Mouse (Mus musculus): ENCODE data around the gene Cgref1. TPM values are rescaled to one million over a fixed set of nuclear protein-coding genes. Genes with fewer than 3 reads are reported as not detected.

The Cgref1 gene
- total RNA-seq, 2 experiments from 2014 or later: 2.8 to 5.1 TPM

DNA sequence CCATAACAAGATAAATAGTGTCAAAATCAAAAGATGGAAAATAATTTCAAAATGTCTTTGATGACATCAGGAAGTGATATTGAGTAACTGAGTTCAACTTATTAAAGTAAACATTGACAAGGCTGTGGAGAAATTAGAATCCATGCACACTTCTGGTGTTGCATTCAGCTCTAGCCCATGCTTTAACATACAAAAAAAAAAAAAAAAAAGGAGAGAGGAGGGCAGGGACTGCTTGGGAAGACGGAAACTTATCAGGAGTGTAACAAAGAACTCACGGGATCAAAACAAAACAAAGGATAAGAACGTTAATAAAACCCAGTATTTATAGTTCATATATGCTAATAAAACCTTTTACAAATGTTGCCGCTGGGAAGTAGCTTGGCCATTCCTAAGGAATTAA lies 59.2 kb downstream of the Cgref1 start:
- DNase-seq: no peak

Other genes with a start within 250 kb of the Cgref1 start
- gene Dpysl5, start 234.0 kb downstream of the Cgref1 start, total RNA-seq (2021): 1 to 10 TPM; 4.5 to 8.8 TPM
- 10 to 100 TPM; 35.9 to 47.4 TPM for gene Mapre3, start 130.9 kb downstream of the Cgref1 start, total RNA-seq (2021)
- 10 to 100 TPM; 49.4 to 50.4 TPM for gene Tmem214, start 77.6 kb downstream of the Cgref1 start, total RNA-seq (2021)
- gene Agbl5, start 56.9 kb downstream of the Cgref1 start, total RNA-seq (2021): 10 to 100 TPM; 12.4 to 17.0 TPM
- 100 to 1,000 TPM; 208 to 219 TPM for gene Ost4, start 37.8 kb downstream of the Cgref1 start, total RNA-seq (2021)
- 10 to 100 TPM; 60.0 to 63.4 TPM for gene Emilin1, start 32.2 kb downstream of the Cgref1 start, total RNA-seq (2021)
- 10 to 100 TPM; 64.3 to 89.4 TPM for gene Khk, start 24.2 kb downstream of the Cgref1 start, total RNA-seq (2021)
- gene Preb, start 14.8 kb upstream of the Cgref1 start, total RNA-seq (2021): 100 to 1,000 TPM; 110 to 118 TPM
- gene Tcf23, start 23.1 kb upstream of the Cgref1 start, total RNA-seq (2021): under 1 TPM; 0.39 to 0.99 TPM
- gene Atraid, start 102.7 kb upstream of the Cgref1 start, total RNA-seq (2021): 100 to 1,000 TPM; 123 to 129 TPM
- gene Slc5a6, start 103.3 kb upstream of the Cgref1 start, total RNA-seq (2021): 10 to 100 TPM; 14.1 to 16.0 TPM
- 10 to 100 TPM; 29.3 to 41.2 TPM for gene Cad, start 109.2 kb upstream of the Cgref1 start, total RNA-seq (2021)
- not detected for gene Dnajc5g, start 160.7 kb upstream of the Cgref1 start, total RNA-seq (2021)
- gene Slc30a3, start 162.6 kb upstream of the Cgref1 start, total RNA-seq (2021): under 1 TPM; 0.60 to 0.76 TPM
- 10 to 100 TPM in 1 of 2 experiments, 1 to 10 TPM in 1; 3.3 to 16.1 TPM for gene Trim54, start 171.1 kb upstream of the Cgref1 start, total RNA-seq (2021)
- gene Ucn, start 193.2 kb upstream of the Cgref1 start, total RNA-seq (2021): not detected
- 10 to 100 TPM; 42.3 to 46.1 TPM for gene Mpv17, start 208.7 kb upstream of the Cgref1 start, total RNA-seq (2021)
- gene Gm29609, start 234.3 kb upstream of the Cgref1 start, total RNA-seq (2021): 1 to 10 TPM; 1.5 to 2.8 TPM
- 10 to 100 TPM; 46.3 to 64.2 TPM for gene Gtf3c2, start 234.6 kb upstream of the Cgref1 start, total RNA-seq (2021)
- gene Snx17, start 247.6 kb upstream of the Cgref1 start, total RNA-seq (2021): 10 to 100 TPM; 79.2 to 90.3 TPM
- 10 to 100 TPM; 38.9 to 48.2 TPM for gene Eif2b4, start 247.8 kb upstream of the Cgref1 start, total RNA-seq (2021)